Mouse (Mus musculus) liver, embryonic 15.5 days (tissue): ENCODE results near the gene Samd5. TPM values are rescaled to one million over a fixed set of nuclear protein-coding genes. Genes with fewer than 3 reads are reported as not detected.

ENCODE experiments used
- ATAC-seq: fragments of 200-750 bp; cut with Nextera tagmentation; 2 replicates; pipeline ENCODE4 v1.8.0; 2017; ENCODE audit warnings: moderate number of reproducible peaks, mild to moderate bottlenecking, moderate library complexity; ENCODE audit not compliant: insufficient read depth
- H3K27ac ChIP-seq: fragments of 300-500 bp; sonication (generic); replicated peaks from 2 replicates; pipeline ENCODE4 v1.5.1; 2015; ENCODE audit warnings: mild to moderate bottlenecking, inconsistent platforms
- H3K27me3 ChIP-seq: fragments of 300-500 bp; sonication (generic); 2 replicates; pipeline ENCODE4 v1.6.1; 2015; ENCODE audit warnings: mild to moderate bottlenecking, inconsistent platforms
- H3K36me3 ChIP-seq: fragments of 300-500 bp; sonication (generic); replicated peaks from 2 replicates; pipeline ENCODE4 v1.6.1; 2015; ENCODE audit warnings: moderate library complexity, mild to moderate bottlenecking, inconsistent platforms
- H3K4me1 ChIP-seq: fragments of 300-500 bp; sonication (generic); replicated peaks from 2 replicates; pipeline ENCODE4 v1.6.1; 2015; ENCODE audit warnings: inconsistent platforms
- H3K4me2 ChIP-seq: fragments of 300-500 bp; sonication (generic); 2 replicates; pipeline ENCODE4 v1.6.1; 2015; ENCODE audit warnings: moderate library complexity, mild to moderate bottlenecking, inconsistent platforms
- H3K4me3 ChIP-seq: fragments of 300-500 bp; sonication (generic); replicated peaks from 2 replicates; pipeline ENCODE4 v1.5.1; 2015; ENCODE audit warnings: mild to moderate bottlenecking, inconsistent platforms
- H3K9ac ChIP-seq: fragments of 300-500 bp; sonication (generic); 2 replicates; pipeline ENCODE4 v1.6.1; 2015; ENCODE audit warnings: moderate library complexity, mild to moderate bottlenecking, inconsistent platforms
- H3K9me3 ChIP-seq: fragments of 300-500 bp; sonication (generic); replicated peaks from 2 replicates; pipeline ENCODE4 v1.6.1; 2016; ENCODE audit warnings: inconsistent platforms
- WGBS: fragments of 180-500 bp; shearing (Covaris S2); methylation state at CpG from one replicate; pipeline ENCODE4 v1.1.7; 2015; ENCODE audit warnings: mixed read lengths; ENCODE audit not compliant: insufficient replicate concordance; 5-methylcytosine and 5-hydroxymethylcytosine counted together
- polyA plus RNA-seq: library from polyadenylated mRNA; unstranded; fragments of >200 nt; fragmentation: Nextera tagmentation; extraction: Ambion mirVana; gene quantifications from 2 replicates; pipeline ENCODE4 v1.2.1, GENCODE M21; 2015

The Samd5 gene
- polyA plus RNA-seq, 1 experiment from 2014 or later: 0.38 TPM

DNA sequence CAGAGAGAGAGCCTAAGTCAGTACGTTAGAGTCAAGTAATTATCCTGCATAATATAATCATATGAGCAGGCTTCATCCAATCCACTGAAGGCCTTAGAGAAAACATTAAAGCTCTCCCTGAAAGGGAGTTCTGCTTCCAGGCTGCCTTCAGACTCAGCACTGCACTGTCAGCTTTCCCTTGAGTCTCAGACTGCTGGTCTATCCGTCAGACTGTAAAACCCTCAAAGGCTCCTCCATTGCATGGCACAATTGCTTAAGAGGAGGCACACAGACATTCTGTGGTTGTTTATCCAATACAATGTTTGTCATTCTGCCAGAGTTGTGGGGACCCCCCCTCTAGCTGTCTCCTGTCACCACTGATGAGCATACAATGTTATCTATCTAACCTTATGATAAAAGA lies 26.5 kb downstream of the Samd5 start:
- Histone ChIP-seq H3K9me3 (no peaks in the 10 kb centered on the region), H3K27ac (no peak overlapping the region), H3K36me3 (no peaks in the 10 kb centered on the region), H3K9ac (no peak overlapping the region), H3K4me1 (no peaks in the 10 kb centered on the region), H3K4me3 (no peak overlapping the region), H3K4me2 (no peak overlapping the region), H3K27me3 (no peaks in the 10 kb centered on the region)
- no peak for ATAC-seq
- 58% methylated on average over 2 of the region's 2 CpGs for WGBS

GRCm38 (mm10) chr10:9647741-9648140 lies 27.3 kb downstream of the Samd5 start:
- 56% methylated on average over 6 of the region's 6 CpGs for WGBS
- no peak overlapping the region for H3K4me2 ChIP-seq
- no peak overlapping the region for H3K4me3 ChIP-seq
- no peaks in the 10 kb centered on the region for H3K9me3 ChIP-seq
- H3K4me1 ChIP-seq: no peaks in the 10 kb centered on the region
- ATAC-seq: no peak
- no peak overlapping the region for H3K9ac ChIP-seq
- H3K27me3 ChIP-seq: no peaks in the 10 kb centered on the region
- no peaks in the 10 kb centered on the region for H3K36me3 ChIP-seq
- no peak overlapping the region for H3K27ac ChIP-seq

DNA sequence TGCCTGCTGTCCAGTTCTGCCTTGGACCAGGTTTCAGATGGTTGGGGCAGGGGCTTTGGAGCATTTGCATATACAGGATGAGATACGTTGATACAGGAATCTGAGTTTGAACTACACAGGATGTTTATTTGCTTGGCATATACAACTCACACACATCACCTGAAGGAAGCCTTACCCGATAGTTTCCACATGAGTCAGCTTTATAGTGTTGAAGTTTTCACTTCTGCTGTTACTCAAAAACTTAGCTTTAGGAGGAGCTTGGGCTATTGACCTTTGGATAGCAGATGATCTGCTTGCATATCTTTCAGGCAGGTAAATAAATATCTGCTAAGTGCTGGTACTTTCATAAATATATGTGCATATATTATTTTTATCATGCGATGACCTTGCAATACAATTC lies 28.6 kb downstream of the Samd5 start:
- Histone ChIP-seq H3K27ac (no peak overlapping the region), H3K4me2 (no peak overlapping the region), H3K4me1 (no peaks in the 10 kb centered on the region), H3K9me3 (no peaks in the 10 kb centered on the region), H3K4me3 (no peak overlapping the region), H3K9ac (no peak overlapping the region), H3K27me3 (no peaks in the 10 kb centered on the region), H3K36me3 (no peaks in the 10 kb centered on the region)
- no peak for ATAC-seq
- 61% methylated on average over 3 of the region's 3 CpGs for WGBS

GRCm38 (mm10) chr10:9643531-9643930 lies 31.5 kb downstream of the Samd5 start:
- Histone ChIP-seq H3K27ac (no peak overlapping the region), H3K9me3 (no peaks in the 10 kb centered on the region), H3K4me3 (no peak overlapping the region), H3K4me2 (no peak overlapping the region), H3K4me1 (no peaks in the 10 kb centered on the region), H3K27me3 (no peaks in the 10 kb centered on the region), H3K36me3 (no peaks in the 10 kb centered on the region), H3K9ac (no peak overlapping the region)
- ATAC-seq: no peak
- 54% methylated on average over 6 of the region's 6 CpGs for WGBS

GRCm38 (mm10) chr10:9642077-9642476 lies 32.9 kb downstream of the Samd5 start:
- Histone ChIP-seq H3K4me1 (no peaks in the 10 kb centered on the region), H3K27me3 (no peaks in the 10 kb centered on the region), H3K9ac (no peak overlapping the region), H3K27ac (no peak overlapping the region), H3K9me3 (no peaks in the 10 kb centered on the region), H3K36me3 (no peaks in the 10 kb centered on the region), H3K4me3 (no peak overlapping the region), H3K4me2 (no peak overlapping the region)
- WGBS: 72% methylated on average over 4 of the region's 4 CpGs
- no peak for ATAC-seq

GRCm38 (mm10) chr10:9640678-9641077 lies 34.3 kb downstream of the Samd5 start:
- Histone ChIP-seq H3K4me1 (no peaks in the 10 kb centered on the region), H3K4me3 (no peak overlapping the region), H3K9ac (no peak overlapping the region), H3K36me3 (no peaks in the 10 kb centered on the region), H3K27me3 (no peaks in the 10 kb centered on the region), H3K9me3 (no peaks in the 10 kb centered on the region), H3K27ac (no peak overlapping the region), H3K4me2 (no peak overlapping the region)
- WGBS: 51% methylated on average over 2 of the region's 2 CpGs
- ATAC-seq: no peak

DNA sequence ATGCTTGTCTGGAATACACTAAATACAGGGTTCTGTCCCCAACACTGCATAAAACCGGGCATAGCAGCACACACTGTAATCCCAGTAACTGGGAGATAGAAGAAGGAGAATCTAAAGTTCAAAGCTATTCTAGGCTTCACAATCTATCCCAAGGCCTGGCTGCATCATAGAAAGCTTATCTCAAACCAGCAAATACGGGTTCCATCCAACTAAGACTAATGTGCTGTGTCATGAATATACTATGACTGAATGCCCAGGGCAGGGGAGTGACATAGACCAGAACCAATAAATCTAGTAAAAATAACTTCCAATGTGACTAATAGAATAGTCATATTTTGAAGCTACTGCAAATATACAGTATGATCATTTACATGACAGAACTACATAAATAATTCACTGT lies 35.0 kb downstream of the Samd5 start:
- 41% methylated on average over 2 of the region's 2 CpGs for WGBS

GRCm38 (mm10) chr10:9625356-9625755 lies 49.7 kb downstream of the Samd5 start:
- no peak overlapping the region for H3K4me2 ChIP-seq
- no peak overlapping the region for H3K9ac ChIP-seq
- H3K27ac ChIP-seq: no peak overlapping the region
- ATAC-seq: no peak
- no peaks in the 10 kb centered on the region for H3K27me3 ChIP-seq
- no peak overlapping the region for H3K4me3 ChIP-seq
- H3K9me3 ChIP-seq: no peaks in the 10 kb centered on the region
- H3K4me1 ChIP-seq: no peaks in the 10 kb centered on the region
- no peaks in the 10 kb centered on the region for H3K36me3 ChIP-seq
- WGBS: 20% methylated on average over 1 of the region's 1 CpGs

More for the DNA sequence above, 35.0 kb downstream of the Samd5 start:
- Histone ChIP-seq H3K27me3 (no peaks in the 10 kb centered on the region), H3K27ac (no peak overlapping the region), H3K4me3 (no peak overlapping the region), H3K9me3 (no peaks in the 10 kb centered on the region), H3K4me1 (no peaks in the 10 kb centered on the region), H3K36me3 (no peaks in the 10 kb centered on the region), H3K4me2 (no peak overlapping the region), H3K9ac (no peak overlapping the region)
- ATAC-seq: no peak

DNA sequence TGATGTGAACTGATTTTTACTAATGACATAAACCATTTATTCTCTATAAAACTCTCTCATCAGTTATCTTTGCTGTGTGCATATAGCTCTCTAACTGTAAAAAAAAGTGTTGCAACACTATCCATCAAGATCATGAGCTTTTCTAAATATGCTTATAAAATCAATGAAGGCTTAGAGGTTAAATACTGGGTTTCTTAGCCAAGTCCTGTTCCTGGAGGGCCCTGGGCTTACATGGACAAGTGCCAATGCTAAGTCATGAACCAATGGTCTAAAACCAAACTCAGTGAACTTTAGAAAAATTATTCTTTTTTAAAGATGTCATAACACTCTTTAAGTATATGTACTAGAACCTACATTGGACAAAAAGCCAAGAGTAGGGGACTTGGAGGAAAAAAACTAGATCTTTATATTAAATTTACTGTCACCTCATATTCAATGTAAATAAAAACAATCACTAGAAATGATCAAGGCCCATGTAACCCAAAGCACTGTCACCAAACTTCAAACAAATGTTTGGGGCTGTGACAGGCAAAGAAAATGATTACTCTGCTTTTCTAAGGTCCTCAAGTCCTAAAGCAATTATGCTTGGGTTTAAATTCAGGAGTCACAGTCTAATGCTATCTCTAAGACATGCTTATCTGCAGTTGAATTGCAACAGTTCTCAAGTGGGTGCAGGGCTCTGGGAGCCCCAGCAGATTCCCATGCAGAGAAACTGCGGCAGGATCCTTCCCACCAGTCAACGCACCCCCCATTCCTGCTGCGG lies 52.9 kb downstream of the Samd5 start:
- Histone ChIP-seq H3K4me3 (no peak overlapping the region), H3K27ac (no peak overlapping the region), H3K9ac (no peak overlapping the region), H3K4me1 (no peaks in the 10 kb centered on the region), H3K4me2 (no peak overlapping the region), H3K9me3 (no peaks in the 10 kb centered on the region), H3K27me3 (no peaks in the 10 kb centered on the region), H3K36me3 (no peaks in the 10 kb centered on the region)
- 72% methylated on average over 3 of the region's 3 CpGs for WGBS
- no peak for ATAC-seq

- ATAC-seq: no peak
- WGBS: 20% methylated on average over 1 of the region's 1 CpGs
- Histone ChIP-seq H3K36me3 (no peaks in the 10 kb centered on the region), H3K27ac (no peak overlapping the region), H3K9me3 (no peaks in the 10 kb centered on the region), H3K4me1 (no peaks in the 10 kb centered on the region), H3K4me3 (no peak overlapping the region), H3K4me2 (no peak overlapping the region), H3K27me3 (no peaks in the 10 kb centered on the region), H3K9ac (no peak overlapping the region)
Measured at GRCm38 (mm10) chr10:9621055-9621454, 54.0 kb downstream of the Samd5 start.

GRCm38 (mm10) chr10:9615009-9615408 lies 60.0 kb downstream of the Samd5 start:
- Histone ChIP-seq H3K4me2 (no peak overlapping the region), H3K27ac (no peak overlapping the region), H3K36me3 (no peaks in the 10 kb centered on the region), H3K9ac (no peak overlapping the region), H3K9me3 (no peaks in the 10 kb centered on the region), H3K27me3 (no peaks in the 10 kb centered on the region), H3K4me1 (no peaks in the 10 kb centered on the region), H3K4me3 (no peak overlapping the region)
- ATAC-seq: no peak

- 64% methylated on average over 4 of the region's 4 CpGs for WGBS
Measured at GRCm38 (mm10) chr10:9608854-9609253, 66.2 kb downstream of the Samd5 start.

More at GRCm38 (mm10) chr10:9608854-9609253, 66.2 kb downstream of the Samd5 start:
- ATAC-seq: no peak
- no peak overlapping the region for H3K27ac ChIP-seq
- no peaks in the 10 kb centered on the region for H3K27me3 ChIP-seq
- H3K36me3 ChIP-seq: no peaks in the 10 kb centered on the region
- no peak overlapping the region for H3K4me3 ChIP-seq
- H3K9ac ChIP-seq: no peak overlapping the region
- H3K4me2 ChIP-seq: no peak overlapping the region
- H3K9me3 ChIP-seq: no peaks in the 10 kb centered on the region
- no peaks in the 10 kb centered on the region for H3K4me1 ChIP-seq
